Mouse (Mus musculus) erythroblast, embryonic 14.5 days (primary cell): ENCODE data around the gene Adap1.

Experiments used
- GATA1 ChIP-seq: IDR thresholded peaks from 2 replicates; pipeline ENCODE4 v1.6.1; 2012; ENCODE audit warnings: low read length, inconsistent platforms, mixed read lengths
- TAL1 ChIP-seq: IDR thresholded peaks from 3 replicates; pipeline ENCODE4 v1.6.1; 2012; ENCODE audit warnings: low read length, inconsistent platforms, mixed read lengths

- TF ChIP-seq GATA1, result no peak
- TF ChIP-seq TAL1, result no peak
Measured at GRCm38 (mm10) chr5:139364911-139365571, 39.6 kb upstream of the Adap1 start.
